Mouse (Mus musculus) testis, postnatal 14 days (tissue): ENCODE results near the gene Igf2r.
"Not testable (repeated sequence)": the region's sequence is repeated elsewhere in the genome, so short reads cannot be mapped to it uniquely, and the experiment has no call there.

Experiments
- DNase-seq: peaks from one replicate; pipeline ENCODE4 v3.0.0; 2021; ENCODE audit warnings: low spot score

Gene Igf2r

GRCm38 (mm10) chr17:12717445-12717844 is 52.0 kb downstream of the Igf2r start:
- no peak for DNase-seq

- no peak for DNase-seq
Measured at GRCm38 (mm10) chr17:12715032-12715431, 54.4 kb downstream of the Igf2r start.

DNA sequence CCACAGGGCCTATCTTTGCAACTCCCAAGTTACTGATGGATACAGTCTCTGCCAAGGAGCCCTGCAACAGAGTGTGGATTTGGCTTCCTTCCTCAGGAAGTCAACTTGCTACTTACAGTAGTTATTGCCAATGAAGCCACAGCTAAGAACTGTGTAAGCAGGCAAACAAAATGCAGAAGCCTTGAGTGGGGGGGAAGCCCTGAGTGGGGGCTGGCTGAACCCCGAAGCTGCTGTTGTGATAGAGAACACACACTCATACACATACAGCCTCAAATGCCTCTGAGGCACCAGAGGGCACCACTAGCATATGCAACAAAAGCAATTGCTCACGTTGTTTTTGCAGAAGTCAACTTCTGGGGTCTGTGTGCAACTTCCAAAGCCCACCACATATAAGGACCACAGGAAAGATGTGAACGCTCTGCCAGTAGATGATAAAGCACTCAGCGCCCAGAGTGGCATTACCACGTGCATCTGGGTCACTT is 55.3 kb downstream of the Igf2r start:
- no peak for DNase-seq

DNA sequence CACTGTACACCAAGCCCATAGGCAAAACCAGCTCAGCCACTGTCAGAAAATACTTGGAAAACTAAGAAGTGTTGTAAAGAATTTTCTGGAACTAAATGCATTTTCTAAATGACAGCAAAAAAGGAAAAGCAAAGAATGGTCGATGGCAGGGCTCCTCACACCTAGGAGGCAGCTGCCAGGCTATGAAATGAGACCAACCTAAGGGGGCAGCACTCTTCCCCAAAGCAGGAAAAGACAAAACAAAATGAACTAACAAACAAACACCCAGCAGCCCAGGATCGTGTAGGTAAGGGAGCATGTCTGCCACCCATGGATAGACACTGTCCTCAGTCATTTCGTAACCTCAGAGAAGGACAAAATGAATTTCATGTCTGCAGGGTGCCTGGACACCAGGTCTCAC is 56.5 kb downstream of the Igf2r start:
- DNase-seq, result no peak

DNA sequence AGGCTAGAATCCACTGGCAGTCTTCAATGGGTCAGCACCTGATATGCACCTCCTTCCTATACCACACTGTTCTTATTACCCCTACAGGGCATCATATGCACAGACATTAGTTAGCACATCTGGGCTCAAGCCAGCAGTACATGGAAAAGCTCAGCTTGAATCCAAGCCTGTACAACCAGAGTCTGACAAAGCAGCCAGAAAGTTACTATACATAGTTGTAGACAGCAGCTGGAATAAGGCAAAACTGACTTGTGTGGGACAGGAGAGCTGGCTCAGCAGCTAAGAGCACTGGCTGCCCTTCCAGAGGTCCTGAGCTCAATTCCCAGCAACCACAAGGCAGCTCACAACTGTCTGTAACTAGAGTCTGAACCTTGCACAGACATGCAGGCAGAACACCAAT is 57.3 kb downstream of the Igf2r start:
- no peak for DNase-seq

- DNase-seq, result no peak
Measured at GRCm38 (mm10) chr17:12710976-12711375, 58.5 kb downstream of the Igf2r start.

DNA sequence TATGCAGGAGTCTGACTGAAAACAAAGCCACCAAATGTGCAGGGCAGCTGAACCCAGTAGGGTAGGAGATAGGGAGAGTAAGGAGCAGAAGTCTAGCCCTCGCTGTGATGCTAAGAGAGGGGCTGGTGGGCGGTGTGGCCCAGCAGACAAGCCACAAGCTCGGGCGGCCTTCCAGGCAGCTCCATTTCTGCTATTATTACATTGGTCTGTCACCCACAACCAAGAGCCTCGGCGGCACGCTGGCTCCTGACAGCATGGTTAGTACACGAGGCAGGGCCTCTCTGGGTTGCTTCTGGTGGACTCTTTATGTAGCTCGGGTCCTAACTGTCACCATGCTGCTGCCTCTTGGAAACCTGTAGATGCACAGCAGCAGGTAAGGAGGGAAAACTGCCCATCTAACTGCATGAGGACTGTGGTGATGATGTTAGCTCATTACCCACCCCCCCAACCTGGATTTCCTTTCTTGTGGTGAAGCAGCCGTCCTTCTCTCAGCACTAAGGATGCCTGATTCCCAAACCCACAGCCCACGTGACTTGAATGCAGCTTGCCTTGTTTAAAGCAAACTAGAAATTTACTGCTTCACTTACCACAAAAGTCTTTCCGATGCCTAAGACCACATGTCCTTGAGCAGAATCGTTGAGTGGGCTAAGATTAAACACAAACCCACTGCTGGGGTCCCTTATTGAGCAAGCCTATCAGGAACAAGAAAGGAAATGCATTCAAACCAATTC is 59.2 kb downstream of the Igf2r start:
- no peak for DNase-seq

- no peak for DNase-seq
Measured at GRCm38 (mm10) chr17:12708398-12708797, 61.1 kb downstream of the Igf2r start.

- no peak for DNase-seq
Measured at GRCm38 (mm10) chr17:12706590-12707049, 62.8 kb downstream of the Igf2r start.

- DNase-seq, result no peak
Measured at GRCm38 (mm10) chr17:12702901-12703300, 66.6 kb downstream of the Igf2r start.

DNA sequence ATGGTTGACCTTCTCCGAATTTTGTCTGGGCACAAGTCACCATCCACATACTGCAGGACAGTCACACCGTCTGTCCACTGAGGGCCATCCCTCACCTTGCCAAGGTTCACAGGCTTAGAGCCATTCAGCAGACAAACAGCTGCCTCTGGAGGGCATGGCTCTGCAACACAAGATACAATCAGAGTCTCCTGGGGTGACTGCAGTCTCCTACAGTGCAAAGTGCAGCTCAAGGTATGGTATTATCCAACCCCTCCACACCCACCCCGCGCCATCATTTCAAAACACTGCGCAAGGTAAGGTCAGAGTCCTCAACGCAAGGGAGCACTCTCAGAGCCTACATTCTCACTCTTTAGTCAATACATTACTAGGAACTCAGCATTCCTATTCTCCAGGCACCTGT is 69.1 kb downstream of the Igf2r start:
- no peak for DNase-seq

DNA sequence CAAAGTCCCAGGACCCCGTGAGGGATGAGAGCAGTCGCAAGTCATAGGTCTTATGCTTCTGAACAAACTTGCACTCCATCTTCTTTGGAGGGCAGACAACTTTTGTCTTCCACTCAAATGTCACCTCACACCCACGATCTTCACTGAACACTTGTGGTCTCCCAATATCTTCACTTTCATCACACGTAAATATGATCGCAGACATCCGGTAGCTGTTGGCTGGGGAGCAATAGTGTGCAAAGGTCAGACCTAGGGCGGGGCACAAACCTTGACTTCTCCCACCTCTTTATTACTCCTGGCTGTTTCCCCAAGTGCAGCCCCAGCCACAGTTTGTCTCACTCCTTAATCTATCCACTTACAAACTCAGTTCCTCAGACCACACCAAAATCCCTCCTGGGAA is 77.6 kb downstream of the Igf2r start:
- no peak for DNase-seq

- no peak for DNase-seq
Measured at GRCm38 (mm10) chr17:12689537-12689936, 79.9 kb downstream of the Igf2r start.

- no peak for DNase-seq
Measured at GRCm38 (mm10) chr17:12688427-12689110, 80.9 kb downstream of the Igf2r start.

DNA sequence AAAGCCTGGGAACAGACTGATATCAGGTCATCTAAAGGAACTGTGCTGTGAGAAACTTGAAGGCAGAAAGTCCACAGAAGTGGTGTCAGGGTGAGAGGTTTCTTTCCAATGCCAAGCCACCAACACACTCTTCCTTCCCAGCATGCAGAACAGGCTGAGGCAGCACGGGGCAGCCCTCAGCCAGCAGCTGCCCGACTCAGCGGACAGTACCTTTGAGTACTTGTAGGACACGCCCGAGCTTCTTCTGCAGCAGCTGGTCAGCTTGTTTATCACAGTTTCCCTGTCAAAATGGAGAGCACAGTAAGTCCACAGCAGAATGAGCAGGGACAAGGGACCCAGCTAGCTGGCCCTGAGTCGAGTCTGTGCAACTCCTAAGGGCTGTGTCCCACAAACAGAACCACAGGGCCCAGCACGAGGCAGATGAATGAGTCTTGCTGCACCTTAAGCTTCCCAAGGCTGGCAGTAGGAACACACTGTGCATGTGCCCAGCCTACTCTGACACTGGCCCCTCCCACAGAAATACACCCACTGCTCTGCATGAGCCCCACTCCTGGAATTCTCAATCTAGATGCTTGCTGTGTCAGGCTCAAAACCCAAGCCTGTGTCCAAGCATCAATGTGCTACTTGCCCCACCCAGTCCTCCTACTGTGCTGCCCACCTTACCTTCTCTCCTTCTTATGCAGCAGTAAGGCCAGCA is 84.4 kb downstream of the Igf2r start:
- DNase-seq, result no peak

DNA sequence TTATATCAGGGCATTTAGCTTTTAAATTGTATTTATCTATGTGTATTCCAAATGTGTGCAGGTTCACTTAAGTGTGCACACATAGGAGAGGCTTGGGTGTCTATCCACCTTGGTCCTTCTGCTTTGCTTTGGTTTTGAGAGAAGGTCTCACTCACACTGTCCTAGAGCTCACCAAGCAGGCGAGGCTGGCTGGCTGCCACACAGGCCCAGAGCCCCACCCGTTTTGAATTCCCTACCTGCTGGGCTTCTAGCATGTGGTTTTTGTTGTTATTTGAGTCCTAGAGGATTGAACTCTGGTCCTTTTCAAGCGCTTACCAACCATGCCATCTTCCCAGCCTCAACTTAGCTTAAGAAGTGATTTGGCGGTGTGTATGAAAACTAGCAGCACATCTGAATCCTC is 85.1 kb downstream of the Igf2r start:
- DNase-seq, result no peak

GRCm38 (mm10) chr17:12683582-12683981 is 85.9 kb downstream of the Igf2r start:
- DNase-seq, result no peak

DNA sequence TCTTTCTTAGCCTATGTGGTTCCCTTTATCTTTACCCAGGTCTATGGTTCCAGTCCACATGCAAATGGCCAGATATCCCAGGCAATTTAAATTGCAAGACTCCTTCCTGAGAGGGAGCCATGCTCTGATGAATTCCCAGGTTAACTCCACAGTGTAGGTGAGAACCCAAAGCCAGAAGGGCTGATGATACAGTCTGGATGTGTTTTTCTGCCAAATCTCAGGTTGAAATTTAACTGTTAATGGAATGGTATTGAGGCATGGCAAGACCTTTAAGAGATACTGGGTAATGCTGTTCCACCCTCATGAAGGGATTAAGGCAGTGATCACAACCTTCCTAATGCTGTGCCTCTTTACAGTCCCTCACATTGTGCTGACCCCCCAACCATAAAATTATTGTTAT is 91.2 kb downstream of the Igf2r start:
- DNase-seq, result no peak

GRCm38 (mm10) chr17:12677139-12677538 is 92.3 kb downstream of the Igf2r start:
- DNase-seq, result no peak

DNA sequence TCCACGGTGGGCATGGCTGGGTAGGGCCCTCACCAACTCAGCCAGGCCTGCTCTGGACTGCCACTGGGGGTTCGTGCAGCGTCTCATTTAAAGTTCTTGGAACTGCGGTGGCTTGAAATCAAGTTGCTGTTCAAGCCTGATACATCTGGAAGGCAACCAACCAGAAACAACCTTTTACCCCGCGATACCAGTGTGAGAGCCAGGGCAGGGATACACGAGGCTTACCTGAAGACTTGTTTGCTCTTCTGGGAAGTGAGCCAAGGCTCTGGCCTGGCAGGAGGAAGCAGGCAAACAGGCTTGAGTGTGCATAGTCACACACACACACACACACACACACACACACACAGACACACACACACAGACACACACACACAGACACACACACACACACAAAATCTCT is 93.8 kb downstream of the Igf2r start, which contains the start of gene Slc22a1:
Gene Slc22a1, minus strand, starts transcription at position 184 of the 400 bp plus-strand sequence.
- DNase-seq, result no peak

DNA sequence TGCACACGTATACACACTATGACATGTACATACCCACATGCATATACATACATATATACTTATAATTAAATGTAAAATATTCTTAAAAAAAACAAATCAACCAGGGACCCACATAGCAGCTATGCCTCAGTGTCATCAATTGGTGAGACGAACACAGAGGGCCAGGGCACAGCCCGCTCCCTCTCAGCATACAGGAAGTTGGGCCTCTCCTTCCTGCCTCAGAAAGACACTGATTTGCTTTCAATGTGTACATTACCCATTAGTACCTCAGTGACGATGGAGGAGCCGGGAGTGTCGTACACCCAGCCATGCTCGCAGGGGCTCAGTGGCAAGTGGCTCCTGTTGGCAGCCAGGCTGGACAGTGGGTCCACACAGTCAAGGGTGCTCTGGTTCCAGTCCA is 94.5 kb downstream of the Igf2r start:
- DNase-seq, result not testable (repeated sequence)

DNA sequence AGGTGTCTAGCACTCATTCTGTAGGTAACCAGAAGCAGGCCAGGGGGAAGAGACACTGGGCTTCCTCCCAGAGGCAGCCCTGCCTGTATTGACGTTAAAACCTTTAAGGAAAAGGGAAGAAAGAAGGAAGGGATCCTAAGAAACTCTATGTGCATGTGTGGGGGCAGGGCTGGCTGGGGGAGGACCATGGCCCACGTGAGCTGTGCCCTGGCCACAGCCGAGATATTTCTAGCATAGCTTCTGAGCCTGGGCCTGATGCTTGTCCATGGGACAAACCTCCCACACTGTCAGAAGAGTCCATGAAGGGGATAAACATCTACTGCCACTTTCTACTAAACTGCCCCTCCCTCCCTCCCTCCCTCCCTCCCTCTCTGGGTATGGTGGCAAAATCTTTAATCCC is 95.6 kb downstream of the Igf2r start:
- no peak for DNase-seq

DNA sequence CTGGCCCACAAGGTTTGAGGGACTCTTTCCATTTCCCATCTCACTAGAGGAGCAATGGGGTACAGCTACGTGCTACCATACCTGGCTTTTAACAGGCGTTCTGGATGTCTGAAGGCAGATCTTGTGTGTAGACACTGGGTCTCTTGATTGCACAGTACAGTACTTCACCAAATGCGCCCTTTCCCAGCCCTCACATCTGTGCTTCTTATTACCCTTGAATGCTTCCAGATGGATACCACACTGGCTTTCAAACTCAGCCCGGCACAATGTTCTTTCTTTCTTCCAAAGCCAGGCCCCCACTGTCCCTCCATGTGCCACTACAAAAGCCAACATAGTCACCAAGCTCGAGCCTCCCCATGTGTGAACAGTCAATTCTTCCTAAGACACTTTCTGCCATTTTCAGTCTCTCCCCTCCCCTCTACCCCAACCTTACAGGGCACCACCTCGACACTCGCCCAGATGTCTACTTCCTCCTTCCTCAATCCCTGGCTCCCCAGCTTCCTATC is 97.1 kb downstream of the Igf2r start:
- DNase-seq, result no peak
